Mouse (Mus musculus) lung, postnatal 36 days (tissue): ENCODE results near the gene Sox5.

Experiments
- DNase-seq: peaks from one replicate; pipeline ENCODE4 v3.0.0; 2022; ENCODE audit warnings: mixed read lengths

Sox5 gene

GRCm38 (mm10) chr6:144477287-144478064 is 304.3 kb downstream of the Sox5 start:
- no peak for DNase-seq

DNA sequence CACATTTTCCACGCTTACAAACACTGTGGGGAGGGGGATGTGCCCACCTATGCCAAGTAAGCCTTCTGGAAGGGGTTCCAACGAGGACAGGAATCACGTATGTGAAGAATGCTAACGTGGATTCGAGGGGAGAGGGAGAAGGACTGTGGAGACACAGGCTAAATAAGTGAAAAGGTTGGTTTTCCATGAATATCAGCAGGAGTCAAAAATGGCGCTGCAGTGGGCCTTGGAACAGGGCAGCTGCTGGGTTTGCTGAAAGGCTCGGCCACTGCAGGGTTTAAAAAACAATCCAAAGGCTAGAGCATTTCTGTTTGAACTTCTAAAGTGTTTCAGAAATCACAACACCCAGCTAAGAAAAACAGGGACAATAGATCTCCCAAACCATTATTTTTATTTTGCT is 308.3 kb downstream of the Sox5 start:
- DNase-seq, result no peak

- DNase-seq, result no peak
Measured at GRCm38 (mm10) chr6:144472089-144472900, 309.5 kb downstream of the Sox5 start.

- DNase-seq, result no peak
Measured at GRCm38 (mm10) chr6:144466711-144467110, 315.1 kb downstream of the Sox5 start.

DNA sequence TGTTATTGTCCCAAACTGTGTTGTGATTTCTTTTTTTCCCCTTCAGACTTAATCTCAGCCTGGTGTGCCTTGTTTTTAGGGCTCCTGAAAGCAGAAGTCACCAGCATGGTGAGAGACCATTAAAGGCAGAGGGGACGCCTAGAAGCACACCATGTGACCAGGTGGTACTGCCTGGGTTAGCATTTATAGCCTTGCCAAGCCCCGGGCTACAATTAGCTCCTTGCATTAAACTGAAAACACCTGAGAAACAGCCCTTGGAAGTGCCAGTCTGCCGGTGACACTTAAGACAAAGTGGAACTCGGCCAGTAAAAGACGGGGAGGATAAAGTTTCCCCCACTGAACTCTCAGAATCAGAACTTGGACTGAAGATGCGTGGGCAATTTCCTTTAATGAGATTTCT is 318.1 kb downstream of the Sox5 start:
- DNase-seq, result no peak

DNA sequence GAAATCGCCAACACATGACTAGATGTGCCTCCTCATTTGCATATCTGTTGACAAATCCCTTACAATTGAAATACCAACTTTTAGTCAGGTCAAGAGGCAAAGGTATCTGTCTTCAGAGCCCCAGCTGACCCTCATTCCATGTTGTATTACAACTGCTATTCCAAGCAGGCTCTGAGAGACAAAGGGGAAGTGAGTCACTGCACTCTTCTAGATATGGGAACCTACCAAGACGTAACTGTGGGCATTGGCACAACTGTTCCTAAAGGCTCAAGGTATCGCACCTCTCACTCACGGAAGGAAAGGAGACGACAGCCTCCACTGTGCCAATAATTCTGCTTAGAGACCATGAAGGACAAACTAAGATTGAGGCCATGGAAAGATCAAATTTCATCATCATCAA is 318.5 kb downstream of the Sox5 start:
- DNase-seq, result no peak

DNA sequence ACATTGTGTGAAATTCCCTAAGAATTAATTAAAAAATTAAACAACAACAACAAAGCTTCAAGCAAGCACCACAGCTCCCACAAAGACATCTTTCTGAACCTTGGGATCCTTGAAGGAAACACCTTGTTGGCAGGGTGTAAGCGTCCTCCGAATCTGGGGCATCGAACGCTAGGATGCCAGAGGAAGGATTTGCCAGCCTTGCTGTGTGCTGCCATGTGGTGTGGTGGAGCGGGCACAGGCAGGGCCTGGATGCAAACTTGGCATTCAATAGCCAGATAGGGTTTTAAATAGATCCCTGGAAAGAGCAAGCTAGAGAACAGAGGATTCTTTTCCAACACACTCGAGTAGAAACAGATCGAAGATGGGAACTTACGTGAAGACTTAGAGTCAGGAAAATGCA is 322.3 kb downstream of the Sox5 start:
- no peak for DNase-seq

- DNase-seq, result no peak
Measured at GRCm38 (mm10) chr6:144457500-144457899, 324.3 kb downstream of the Sox5 start.

DNA sequence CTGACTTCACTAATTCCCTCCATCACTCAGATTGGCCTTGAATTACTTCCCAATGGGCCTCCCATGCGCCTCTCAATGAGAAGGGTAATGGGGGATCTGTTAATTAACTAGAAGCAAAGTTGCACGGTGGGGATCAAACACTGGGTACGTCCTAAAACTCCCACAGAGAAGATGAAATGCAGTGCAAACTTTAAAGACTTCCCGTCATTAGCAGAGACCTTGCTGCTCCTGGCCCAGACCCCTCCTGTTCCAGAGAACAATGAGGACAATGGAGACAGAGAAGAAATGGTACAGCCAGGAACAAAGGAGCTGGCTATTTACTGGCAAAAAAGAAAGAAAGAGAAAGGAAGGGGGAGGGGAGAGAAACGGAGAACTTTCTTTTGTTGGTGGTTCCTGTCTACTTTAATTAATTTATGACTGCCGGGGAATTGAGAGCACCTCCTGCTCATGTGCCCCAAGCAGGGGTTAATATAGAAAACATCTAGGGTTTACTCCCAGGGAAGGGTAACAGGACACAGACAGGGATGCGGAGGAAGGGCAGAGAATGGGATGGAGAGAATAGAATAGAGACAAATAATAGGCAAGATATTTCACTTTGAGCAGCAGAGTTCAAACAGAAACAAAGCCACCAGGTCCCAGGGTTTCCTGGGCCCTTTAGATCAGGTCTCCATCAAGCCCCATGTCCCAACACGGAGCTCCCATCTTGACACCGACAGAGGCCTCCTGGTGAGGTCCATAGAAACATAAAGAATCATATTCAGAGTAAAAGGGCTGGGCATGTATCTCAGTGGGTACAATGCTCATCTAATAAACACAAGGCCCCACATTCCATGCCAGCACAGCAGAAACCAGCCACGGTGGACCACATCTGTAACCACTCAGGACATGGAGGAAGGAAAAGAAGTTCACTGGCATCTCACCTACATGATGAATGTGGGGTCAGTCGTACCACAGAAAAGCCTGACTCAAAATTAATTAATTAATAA is 327.2 kb downstream of the Sox5 start:
- DNase-seq, result no peak

DNA sequence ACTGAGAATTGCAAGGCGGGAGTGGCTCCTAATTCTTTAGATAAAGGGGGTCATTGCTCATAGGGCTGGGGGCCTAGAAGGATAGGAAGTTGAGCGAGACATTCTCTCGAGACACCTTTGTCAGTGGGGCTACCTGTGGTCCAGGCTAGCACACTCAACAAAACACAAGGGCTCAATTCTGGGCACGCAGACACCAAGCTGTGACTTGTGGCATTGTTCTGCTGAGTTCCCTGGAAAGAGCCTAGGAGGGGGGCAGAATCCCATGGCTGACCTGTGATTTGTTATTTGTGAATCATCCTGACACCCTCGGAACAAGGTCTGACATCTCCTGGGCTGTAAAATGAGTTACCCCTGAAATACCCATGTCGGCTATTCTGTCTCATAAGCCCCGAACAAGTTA is 328.2 kb downstream of the Sox5 start:
- no peak for DNase-seq

- DNase-seq, result no peak
Measured at GRCm38 (mm10) chr6:144453147-144453546, 328.6 kb downstream of the Sox5 start.

DNA sequence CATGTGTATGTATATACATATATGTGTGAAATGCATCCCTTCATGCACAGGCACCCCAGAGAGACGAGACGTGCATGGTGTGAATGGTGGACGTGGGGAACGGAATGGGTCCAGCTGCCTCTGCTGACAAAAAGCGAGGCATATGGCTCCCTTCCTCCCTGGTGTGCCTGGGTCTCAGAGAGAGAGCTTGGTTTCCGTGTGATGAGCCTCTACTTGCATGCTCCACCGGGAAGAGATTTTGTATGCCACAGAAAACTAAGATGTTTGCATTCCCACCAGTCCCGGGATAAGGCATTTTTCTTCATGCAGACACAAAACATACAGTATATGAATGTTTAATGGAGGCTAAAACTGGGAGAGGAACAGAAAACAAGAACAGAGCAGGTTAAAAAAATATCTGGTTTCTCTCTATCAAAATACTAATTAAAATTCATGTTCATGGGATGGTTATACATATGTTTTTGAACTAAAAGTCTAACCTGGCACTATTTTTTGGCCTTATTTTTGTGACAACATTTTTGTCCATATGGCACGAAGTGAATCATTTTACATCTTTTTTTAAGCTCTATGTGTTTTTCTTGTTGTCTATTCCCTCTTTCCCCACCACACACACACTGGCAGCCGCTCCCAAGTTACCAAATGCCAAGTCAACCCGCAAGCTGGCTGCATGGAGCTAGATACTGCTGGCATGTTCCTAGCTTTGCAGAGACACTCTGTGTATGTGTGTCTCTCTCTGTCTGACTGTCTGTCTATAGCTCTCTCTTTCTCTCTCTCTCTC is 329.4 kb downstream of the Sox5 start:
- no peak for DNase-seq

- no peak for DNase-seq
Measured at GRCm38 (mm10) chr6:144451631-144452030, 330.1 kb downstream of the Sox5 start.

DNA sequence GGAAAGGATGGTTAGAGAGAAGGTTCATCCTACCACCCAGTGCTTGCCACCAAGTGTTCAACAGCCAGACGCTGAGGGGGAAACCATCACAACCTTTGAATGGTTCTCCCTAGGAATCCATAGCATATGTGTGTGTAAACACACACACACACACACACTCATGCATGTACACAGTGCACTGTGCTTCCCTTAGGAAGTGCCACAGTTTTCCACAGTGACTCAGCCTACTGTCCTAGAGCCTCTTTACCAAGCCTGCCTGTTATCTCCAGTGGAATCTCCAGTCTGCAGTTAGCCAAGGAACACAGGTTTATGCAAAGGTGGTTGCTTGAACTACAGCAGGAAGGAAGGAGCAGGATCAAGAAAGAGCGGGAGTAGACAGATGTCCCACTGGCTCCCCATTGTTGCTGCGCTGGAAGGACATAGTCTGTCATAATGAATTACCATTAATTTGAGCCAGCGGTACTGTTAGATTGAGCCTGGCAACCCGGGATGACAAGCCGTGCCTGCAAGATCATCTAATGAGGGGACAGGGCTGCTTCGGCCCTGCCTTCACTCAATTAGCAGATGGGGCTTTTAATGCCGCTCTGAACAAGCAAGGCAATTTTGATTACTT is 335.9 kb downstream of the Sox5 start:
- no peak for DNase-seq

DNA sequence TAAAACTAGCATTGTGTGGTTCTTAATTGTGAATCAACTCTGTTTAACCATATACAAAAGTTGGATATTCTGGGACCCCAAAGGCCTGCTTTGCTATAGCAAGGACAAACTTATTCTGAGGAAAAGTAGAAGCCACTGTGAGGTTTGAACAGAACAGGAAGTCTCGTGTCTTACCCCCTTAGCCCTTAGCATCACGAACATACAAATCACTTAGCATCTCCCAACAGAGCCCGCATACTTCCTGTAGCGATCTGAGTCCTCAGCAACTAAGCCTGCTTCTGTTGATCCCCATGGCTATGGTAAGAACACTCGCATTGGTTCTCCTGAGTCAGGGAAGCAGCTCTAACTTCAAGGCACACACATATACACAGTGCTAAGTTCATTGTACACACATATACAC is 337.4 kb downstream of the Sox5 start:
- DNase-seq, result no peak

GRCm38 (mm10) chr6:144443681-144444080 is 338.1 kb downstream of the Sox5 start:
- no peak for DNase-seq

DNA sequence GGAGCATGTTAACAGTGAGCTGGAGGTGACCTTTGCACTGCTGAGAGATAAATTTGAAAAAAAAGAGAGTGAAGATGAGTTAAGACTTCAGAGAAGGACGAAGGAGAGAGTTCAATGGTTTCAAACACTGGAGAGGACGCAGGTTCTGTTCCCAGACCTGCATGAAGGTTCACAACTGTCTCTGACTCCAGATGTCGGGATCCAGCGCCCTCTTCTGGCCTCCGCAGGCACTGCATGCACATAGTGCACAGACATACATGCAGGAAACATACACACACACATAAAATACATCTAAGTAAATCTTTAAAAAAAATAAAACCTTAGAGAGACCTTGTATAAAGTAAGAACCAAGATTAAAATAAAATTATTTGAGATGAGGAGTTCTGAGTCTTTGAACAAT is 352.5 kb downstream of the Sox5 start:
- DNase-seq, result no peak

DNA sequence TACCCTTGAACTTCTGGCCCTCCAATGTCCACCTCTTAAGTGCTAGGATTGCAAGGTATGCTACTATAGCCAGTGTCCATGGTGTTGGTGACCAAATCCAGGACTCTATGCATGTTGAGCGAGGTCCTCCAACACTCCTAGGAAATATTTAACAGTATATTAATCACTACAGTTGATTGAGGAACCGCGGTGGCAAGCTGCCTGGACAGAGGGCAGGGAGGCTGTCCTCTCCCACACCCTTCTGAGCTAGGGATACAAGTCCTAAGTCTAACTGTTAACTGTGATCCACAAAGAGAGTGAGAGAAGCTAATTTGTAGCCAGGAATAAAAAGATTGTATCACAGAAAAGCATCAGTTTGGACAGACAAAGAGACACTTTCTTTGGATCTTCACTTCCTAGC is 373.7 kb downstream of the Sox5 start:
- DNase-seq, result no peak

- no peak for DNase-seq
Measured at GRCm38 (mm10) chr6:144398115-144398514, 383.7 kb downstream of the Sox5 start.

DNA sequence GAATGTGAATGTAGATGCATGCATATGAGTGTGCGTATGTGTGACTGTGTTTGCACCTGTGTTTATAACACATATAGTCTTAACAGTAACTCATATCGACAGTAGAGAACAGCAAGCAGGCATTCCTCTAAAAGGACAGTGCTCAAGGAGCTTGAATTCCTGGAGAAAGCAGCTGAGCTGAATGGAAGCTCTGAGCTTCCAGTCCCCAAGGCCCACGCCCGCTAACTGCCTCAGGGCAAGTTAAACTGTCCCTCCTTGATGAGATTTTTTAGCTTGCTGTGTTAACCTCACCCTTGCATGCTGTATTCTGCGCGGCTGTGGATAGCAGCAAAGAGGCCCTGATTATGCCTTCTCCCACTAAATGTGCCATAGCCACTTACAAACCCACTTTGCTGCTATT is 388.6 kb downstream of the Sox5 start:
- DNase-seq, result no peak

GRCm38 (mm10) chr6:144389333-144390054 is 392.3 kb downstream of the Sox5 start:
- no peak for DNase-seq
